Comparison of ENCODE assay signal across 15 mouse cellular contexts in the genomic region with DNA sequence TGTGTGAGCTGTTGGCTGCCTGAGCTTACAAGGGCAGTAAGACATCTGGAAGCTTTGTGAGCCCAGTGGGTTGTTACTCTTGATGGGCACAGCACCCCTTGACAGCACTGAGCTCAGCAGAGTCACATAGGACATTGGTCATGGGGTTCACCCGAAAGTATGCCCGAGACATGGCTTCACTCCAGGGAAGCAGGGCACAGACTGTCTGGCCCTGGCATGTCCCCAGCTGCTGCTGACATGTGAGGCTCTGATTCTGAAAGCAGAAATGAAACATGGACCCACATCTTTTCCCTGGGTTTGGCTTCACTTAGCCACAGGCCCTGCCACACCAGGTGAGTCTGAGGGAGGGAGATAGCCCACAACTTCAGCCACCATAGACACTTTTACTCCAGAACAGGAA. TPM values are rescaled to one million over a fixed set of nuclear protein-coding genes. Genes with fewer than 3 reads are reported as not detected.
DNase-seq lines count a peak whose midpoint lies in the region; ATAC-seq and TF ChIP-seq lines count a peak whose summit lies in the region.
"Had no signal": no experiment of that assay in that cellular context is flagged by ENCODE, and none has a peak within 500 bp of the region (broad histone marks: within the 10 kb centered on the region; RNA-seq: fewer than 3 reads in every experiment).

No protein-coding gene starts in this region.

- ATAC-seq in intestine, postnatal 0 days, result no peak
- no peak for ATAC-seq in intestine, embryonic 16.5 days
- ATAC-seq in heart, embryonic 16.5 days (replicated peaks; ENCODE audit: extremely low read depth, insufficient read depth, low FRiP score), result no peak
- ATAC-seq: CD4-positive, CD25-positive, alpha-beta regulatory T cell, adult 4 months; forebrain, embryonic 13.5 days; hindbrain, postnatal 0 days had no signal

- H3K4me3 ChIP-seq in intestine, postnatal 0 days (ENCODE audit: low read depth, low read length), result no peak overlapping the region
- H3K4me3 ChIP-seq in intestine, embryonic 16.5 days (ENCODE audit: low read length), result no peak overlapping the region
- H3K4me3 ChIP-seq in bone marrow, adult 2 months (replicated peaks; ENCODE audit: control insufficient read depth, low read depth, low read length), result no peak overlapping the region
- no peak overlapping the region for H3K4me3 ChIP-seq in heart, embryonic 16.5 days (ENCODE audit: low read length)
- H3K4me3 ChIP-seq in megakaryocyte, embryonic 14.5 days (replicated peaks), result peak overlapping the region; percentile 54
- no peak overlapping the region for H3K4me3 ChIP-seq in hindbrain, embryonic 10.5 days
- H3K4me3 ChIP-seq: forebrain, embryonic 13.5 days had no signal

- peak overlapping the region; percentile 57; the same call in 1 of the 2 replicates for H3K27ac ChIP-seq in intestine, postnatal 0 days (ENCODE audit: low read depth, low read length)
- no peak overlapping the region for H3K27ac ChIP-seq in intestine, embryonic 16.5 days (ENCODE audit: low read length)
- H3K27ac ChIP-seq in bone marrow, adult 2 months (ENCODE audit: control insufficient read depth, insufficient read depth, low read depth, low read length, poor library complexity), result peak overlapping the region; percentile 76
- H3K27ac ChIP-seq in heart, embryonic 16.5 days (ENCODE audit: low read length), result 0 out of 2 replicates have a peak overlapping the region, but pooled peaks have one; percentile 2
- no peak overlapping the region for H3K27ac ChIP-seq in hindbrain, embryonic 10.5 days
- H3K27ac ChIP-seq: forebrain, embryonic 13.5 days; hindbrain, postnatal 0 days had no signal

- H3K4me2 ChIP-seq in intestine, postnatal 0 days (replicated peaks; ENCODE audit: low read depth), result no peak overlapping the region
- H3K4me2 ChIP-seq in intestine, embryonic 16.5 days (ENCODE audit: low read depth, low read length), result no peak overlapping the region
- H3K4me2 ChIP-seq in heart, embryonic 16.5 days (ENCODE audit: low read depth, low read length), result no peak overlapping the region
- H3K4me2 ChIP-seq: forebrain, embryonic 13.5 days had no signal

- no peak for TF ChIP-seq POLR2A in bone marrow, adult 2 months (IDR thresholded peaks at IDR 0.05; ENCODE audit: borderline replicate concordance, control insufficient read depth, low read depth, low read length)

- DNase-seq in cerebellum, postnatal 10 days, result no peak
- DNase-seq in hindbrain, embryonic 10.5 days (ENCODE audit: low spot score), result no peak
- DNase-seq in adrenal gland, adult (ENCODE audit: inconsistent age in 2 of 2, low spot score in 1 of 2), result no peak
- DNase-seq: cerebellum, adult 2 months; gastrocnemius, postnatal 25 days; lung, adult 2 months; thymus, adult 18-20 months had no signal

- TF ChIP-seq CTCF in intestine, postnatal 0 days (IDR thresholded peaks at IDR 0.05; ENCODE audit: low read depth), result no peak
- TF ChIP-seq CTCF in bone marrow, adult 2 months (IDR thresholded peaks at IDR 0.05; ENCODE audit: control insufficient read depth, insufficient read depth, low read length), result no peak

- no peaks in the 10 kb centered on the region for H3K27me3 ChIP-seq in intestine, postnatal 0 days (replicated peaks; ENCODE audit: control insufficient read depth, insufficient read depth, low read length)
- H3K27me3 ChIP-seq in intestine, embryonic 16.5 days (replicated peaks; ENCODE audit: control insufficient read depth, insufficient read depth, low read length), result no peaks in the 10 kb centered on the region
- H3K27me3 ChIP-seq in heart, embryonic 16.5 days (ENCODE audit: control insufficient read depth, insufficient read depth, low read length), result no peaks in the 10 kb centered on the region
- no peaks in the 10 kb centered on the region for H3K27me3 ChIP-seq in megakaryocyte, embryonic 14.5 days (replicated peaks)
- no peaks in the 10 kb centered on the region for H3K27me3 ChIP-seq in hindbrain, embryonic 10.5 days (ENCODE audit: insufficient read depth, poor library complexity, severe bottlenecking)
- H3K27me3 ChIP-seq: forebrain, embryonic 13.5 days had no signal

- 100% methylated on average over 2 of the region's 2 CpGs for WGBS in intestine, postnatal 0 days
- WGBS in intestine, embryonic 16.5 days, result 98% methylated on average over 2 of the region's 2 CpGs
- 80% methylated on average over 2 of the region's 2 CpGs for WGBS in bone marrow, adult 2 months
- WGBS in heart, embryonic 16.5 days, result 77% methylated on average over 2 of the region's 2 CpGs
- 100% methylated on average over 2 of the region's 2 CpGs for WGBS in hindbrain, embryonic 10.5 days

- H3K36me3 ChIP-seq in intestine, postnatal 0 days (ENCODE audit: control insufficient read depth, insufficient read depth), result peaks cover 9% of the 10 kb centered on the region; the same call in 1 of the 2 replicates
- H3K36me3 ChIP-seq in intestine, embryonic 16.5 days (ENCODE audit: control insufficient read depth, insufficient read depth, low read length), result 0 out of 2 replicates have a peak, but pooled peaks cover 2% of the 10 kb centered on the region
- H3K36me3 ChIP-seq in heart, embryonic 16.5 days (ENCODE audit: control insufficient read depth, insufficient read depth), result peaks cover 23% of the 10 kb centered on the region
- H3K36me3 ChIP-seq in megakaryocyte, embryonic 14.5 days (replicated peaks; ENCODE audit: low read length), result peaks cover 87% of the 10 kb centered on the region
- peaks cover 77% of the 10 kb centered on the region for H3K36me3 ChIP-seq in hindbrain, embryonic 10.5 days

- peaks cover 3% of the 10 kb centered on the region; the same call in 1 of the 2 replicates for H3K4me1 ChIP-seq in intestine, postnatal 0 days (replicated peaks; ENCODE audit: control insufficient read depth, insufficient read depth, low read length)
- H3K4me1 ChIP-seq in intestine, embryonic 16.5 days (ENCODE audit: control insufficient read depth, insufficient read depth, low read length), result no peaks in the 10 kb centered on the region
- H3K4me1 ChIP-seq in bone marrow, adult 2 months (ENCODE audit: control insufficient read depth, insufficient read depth, low read length), result peaks cover 18% of the 10 kb centered on the region
- 0 out of 2 replicates have a peak, but pooled peaks cover 8% of the 10 kb centered on the region for H3K4me1 ChIP-seq in heart, embryonic 16.5 days (ENCODE audit: control insufficient read depth, insufficient read depth, low read length)
- H3K4me1 ChIP-seq in megakaryocyte, embryonic 14.5 days, result peaks cover 83% of the 10 kb centered on the region
- no peaks in the 10 kb centered on the region for H3K4me1 ChIP-seq in hindbrain, embryonic 10.5 days (replicated peaks)
- H3K4me1 ChIP-seq: forebrain, embryonic 13.5 days had no signal

- no peak overlapping the region for H3K9ac ChIP-seq in intestine, postnatal 0 days (ENCODE audit: low read depth, low read length)
- H3K9ac ChIP-seq in intestine, embryonic 16.5 days (ENCODE audit: low read depth, low read length), result no peak overlapping the region
- H3K9ac ChIP-seq in heart, embryonic 16.5 days (ENCODE audit: low read length), result no peak overlapping the region
- H3K9ac ChIP-seq: forebrain, embryonic 13.5 days had no signal

- no peaks in the 10 kb centered on the region for H3K9me3 ChIP-seq in intestine, postnatal 0 days (ENCODE audit: control insufficient read depth)
- no peaks in the 10 kb centered on the region for H3K9me3 ChIP-seq in intestine, embryonic 16.5 days (ENCODE audit: control insufficient read depth, low read length)
- no peaks in the 10 kb centered on the region for H3K9me3 ChIP-seq in heart, embryonic 16.5 days (replicated peaks; ENCODE audit: control insufficient read depth, low read length)
- H3K9me3 ChIP-seq in megakaryocyte, embryonic 14.5 days, result no peaks in the 10 kb centered on the region
- no peaks in the 10 kb centered on the region; the same call in 1 of the 2 replicates for H3K9me3 ChIP-seq in hindbrain, embryonic 10.5 days

RNA-seq across cellular contexts. Expression of gene Haus8, which starts 24.1 kb away (rescaled TPM):
- 12.9 and 13.1 TPM in 2 replicates for polyA plus RNA-seq in intestine, postnatal 0 days (2015; fragmentation: Nextera tagmentation; extraction: Ambion mirVana)
- 43.6 and 48.4 TPM in 2 replicates for polyA plus RNA-seq in intestine, embryonic 16.5 days (2015; fragmentation: Nextera tagmentation; extraction: Ambion mirVana)
- 41.4 and 48.2 TPM in 2 replicates for polyA plus RNA-seq in bone marrow, adult 2 months (2011; ENCODE audit: insufficient read depth, insufficient read length, low replicate concordance, missing spikeins)
- 125 and 130 TPM in 2 replicates for polyA plus RNA-seq in heart, embryonic 16.5 days (2015; fragmentation: Nextera tagmentation; extraction: Ambion mirVana)
- 9.3 and 14.0 TPM in 2 replicates for polyA plus RNA-seq in megakaryocyte, embryonic 14.5 days (2012; ENCODE audit: insufficient read depth, low replicate concordance)
- 59.1 and 61.9 TPM in 2 replicates for polyA plus RNA-seq in hindbrain, embryonic 10.5 days (2016; fragmentation: Nextera tagmentation; extraction: Ambion mirVana)

RNA-seq across cellular contexts. Expression of gene Myo9b, which starts 24.3 kb away (rescaled TPM):
- 6.5 and 7.2 TPM in 2 replicates for polyA plus RNA-seq in intestine, postnatal 0 days (2015; fragmentation: Nextera tagmentation; extraction: Ambion mirVana)
- polyA plus RNA-seq in intestine, embryonic 16.5 days (2015; fragmentation: Nextera tagmentation; extraction: Ambion mirVana), result 11.6 and 12.4 TPM in 2 replicates
- 30.4 and 64.6 TPM in 2 replicates for polyA plus RNA-seq in bone marrow, adult 2 months (2011; ENCODE audit: insufficient read depth, insufficient read length, low replicate concordance, missing spikeins)
- 12.6 and 16.6 TPM in 2 replicates for polyA plus RNA-seq in heart, embryonic 16.5 days (2015; fragmentation: Nextera tagmentation; extraction: Ambion mirVana)
- polyA plus RNA-seq in megakaryocyte, embryonic 14.5 days (2012; ENCODE audit: insufficient read depth, low replicate concordance), result 63.5 and 70.1 TPM in 2 replicates
- polyA plus RNA-seq in hindbrain, embryonic 10.5 days (2016; fragmentation: Nextera tagmentation; extraction: Ambion mirVana), result 24.1 and 25.4 TPM in 2 replicates

Comparison
In these comparisons a context has a peak if more than half of its experiments do, and no peak if none do; other contexts are left out.
1. H3K27ac ChIP-seq: peak in intestine, postnatal 0 days (single experiment), bone marrow, adult 2 months (single experiment) and heart, embryonic 16.5 days (single experiment); none in intestine, embryonic 16.5 days (single experiment) and hindbrain, embryonic 10.5 days (single experiment).